Mouse (Mus musculus): ENCODE measurements around the gene Lta. TPM values are rescaled to one million over a fixed set of nuclear protein-coding genes. Genes with fewer than 3 reads are reported as not detected.

Gene Lta
- polyA plus RNA-seq, 1 experiment from 2014 or later: not detected

DNA sequence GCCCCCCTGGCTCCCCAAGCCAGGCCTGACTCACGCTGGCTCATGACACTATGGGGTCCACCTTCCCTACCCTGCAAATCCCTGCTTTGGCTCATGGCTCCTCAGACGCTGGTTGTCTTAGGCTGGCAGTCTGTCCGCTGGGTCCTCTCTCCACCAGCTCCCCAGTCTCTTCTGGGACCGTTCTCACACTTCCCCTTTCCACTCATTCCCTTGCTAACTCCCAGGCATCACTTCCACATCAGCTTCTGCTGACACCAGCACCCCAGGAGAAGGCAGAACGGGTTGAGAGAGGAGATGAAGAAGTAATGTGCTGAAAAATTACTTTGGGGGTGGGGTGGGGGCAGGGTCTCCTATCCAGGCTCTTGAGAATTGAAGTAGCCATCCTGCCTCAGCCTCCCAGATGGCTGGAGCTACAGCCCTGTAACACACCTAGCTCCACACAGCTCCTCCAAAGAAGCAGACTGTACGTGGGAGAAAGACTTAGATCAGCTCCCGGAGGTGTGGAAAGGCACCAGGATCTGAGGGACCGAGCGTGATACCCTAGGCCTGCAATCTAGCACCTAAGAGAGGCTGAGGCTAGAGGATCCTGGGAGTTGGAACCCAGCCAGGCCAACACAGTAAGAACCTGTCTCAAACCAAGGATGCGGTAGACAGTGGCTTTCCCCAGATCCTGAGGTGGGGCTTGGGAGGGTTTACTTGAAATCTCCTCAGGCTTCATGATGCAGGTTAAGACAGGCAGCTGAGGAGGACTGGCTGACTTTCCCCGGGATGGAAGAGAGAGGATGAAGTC lies 32.5 kb downstream of the Lta start:
- Histone ChIP-seq H3K36me3 (ENCODE audit: control insufficient read depth, insufficient read depth, low read length) (no peaks in the 10 kb centered on the region), H3K4me1 (replicated peaks; ENCODE audit: control insufficient read depth, insufficient read depth, low read length) (no peaks in the 10 kb centered on the region), H3K9me3 (ENCODE audit: control insufficient read depth, low read length) (no peaks in the 10 kb centered on the region), H3K27me3 (replicated peaks; ENCODE audit: control insufficient read depth, insufficient read depth, low read length) (no peaks in the 10 kb centered on the region; the same call in 1 of the 2 replicates), H3K27ac (ENCODE audit: low read depth, low read length) (0 out of 2 replicates have a peak overlapping the region, but pooled peaks have one; percentile 19), H3K4me2 (no peak overlapping the region), H3K4me3 (ENCODE audit: low read depth, low read length) (no peak overlapping the region), H3K9ac (ENCODE audit: low read depth, low read length) (no peak overlapping the region)
- ATAC-seq (replicated peaks; ENCODE audit: low FRiP score) (no peak), DNase-seq (ENCODE audit: low spot score) (no peak)
- WGBS: 65% methylated on average over 11 of the region's 11 CpGs

DNA sequence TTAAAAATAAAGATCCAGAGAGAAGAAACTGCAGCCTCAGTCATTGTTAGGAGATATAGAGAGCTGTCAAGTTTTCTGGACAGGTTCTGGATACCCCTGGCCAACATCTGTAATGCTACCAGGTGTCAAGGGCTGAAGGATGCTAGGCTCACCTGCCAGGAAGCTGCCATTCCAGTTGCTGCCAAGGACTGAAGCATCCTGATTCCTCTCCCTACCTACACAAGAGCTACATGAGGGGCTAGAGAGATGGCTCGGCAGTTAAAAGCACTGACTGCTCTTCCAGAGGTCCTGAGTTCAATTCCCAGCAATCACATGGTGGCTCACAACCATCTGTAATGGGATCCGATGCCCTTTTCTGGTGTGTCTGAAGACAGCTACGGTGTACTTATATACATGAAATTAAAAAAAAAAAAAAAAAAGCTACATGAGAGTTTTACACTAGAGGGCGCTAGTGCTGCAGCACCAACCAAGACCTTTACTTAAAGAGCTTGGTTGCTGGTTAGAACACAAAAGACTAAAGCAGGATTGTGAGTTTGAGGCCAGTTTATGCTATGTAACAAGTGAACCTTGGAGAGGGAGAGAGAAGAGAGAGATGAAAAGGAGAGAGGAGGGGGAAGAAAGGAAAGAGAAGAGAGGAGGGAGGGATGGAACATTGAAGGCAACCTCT lies 36.5 kb downstream of the Lta start:
- H3K4me2 ChIP-seq: no peak overlapping the region
- no peak overlapping the region for H3K27ac ChIP-seq (ENCODE audit: low read depth, low read length)
- H3K9me3 ChIP-seq (ENCODE audit: control insufficient read depth, low read length): no peaks in the 10 kb centered on the region
- 17% methylated on average over 4 of the region's 4 CpGs for WGBS
- no peak overlapping the region for H3K4me3 ChIP-seq (ENCODE audit: low read depth, low read length)
- H3K4me1 ChIP-seq (replicated peaks; ENCODE audit: control insufficient read depth, insufficient read depth, low read length): 0 out of 2 replicates have a peak, but pooled peaks cover 3% of the 10 kb centered on the region
- ATAC-seq (replicated peaks; ENCODE audit: low FRiP score) (no peak), DNase-seq (ENCODE audit: low spot score) (no peak)
- no peaks in the 10 kb centered on the region for H3K36me3 ChIP-seq (ENCODE audit: control insufficient read depth, insufficient read depth, low read length)
- H3K9ac ChIP-seq (ENCODE audit: low read depth, low read length): no peak overlapping the region
- no peaks in the 10 kb centered on the region; the same call in 1 of the 2 replicates for H3K27me3 ChIP-seq (replicated peaks; ENCODE audit: control insufficient read depth, insufficient read depth, low read length)

DNA sequence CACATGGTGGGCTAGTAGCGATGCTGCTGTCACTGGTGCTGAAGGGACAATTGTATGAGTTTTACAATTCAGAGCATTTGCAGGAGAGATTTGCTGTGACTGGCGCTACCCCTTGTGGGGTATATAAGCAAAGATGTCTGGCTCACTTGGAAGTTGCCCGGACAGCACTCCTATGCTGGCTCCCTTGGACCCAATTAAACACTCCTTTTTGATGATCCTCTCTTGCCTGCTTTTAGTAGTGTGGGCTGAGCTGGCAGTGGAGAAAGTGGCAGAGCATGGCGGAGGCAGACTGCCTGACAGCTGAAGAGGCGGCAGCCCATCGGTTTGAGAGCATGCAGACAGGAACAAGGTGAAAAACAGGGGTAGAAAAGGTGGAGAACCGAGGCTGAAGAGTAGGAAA lies 37.4 kb downstream of the Lta start:
- Histone ChIP-seq H3K36me3 (ENCODE audit: control insufficient read depth, insufficient read depth, low read length) (peaks cover 1% of the 10 kb centered on the region; the same call in 1 of the 2 replicates), H3K9ac (ENCODE audit: low read depth, low read length) (no peak overlapping the region), H3K27me3 (replicated peaks; ENCODE audit: control insufficient read depth, insufficient read depth, low read length) (no peaks in the 10 kb centered on the region), H3K4me3 (ENCODE audit: low read depth, low read length) (no peak overlapping the region), H3K27ac (ENCODE audit: low read depth, low read length) (no peak overlapping the region), H3K4me1 (replicated peaks; ENCODE audit: control insufficient read depth, insufficient read depth, low read length) (peaks cover 6% of the 10 kb centered on the region), H3K9me3 (ENCODE audit: control insufficient read depth, low read length) (no peaks in the 10 kb centered on the region), H3K4me2 (no peak overlapping the region)
- WGBS: 80% methylated on average over 7 of the region's 7 CpGs
- no peak for DNase-seq (ENCODE audit: low spot score)
- no peak for ATAC-seq (replicated peaks; ENCODE audit: low FRiP score)

DNA sequence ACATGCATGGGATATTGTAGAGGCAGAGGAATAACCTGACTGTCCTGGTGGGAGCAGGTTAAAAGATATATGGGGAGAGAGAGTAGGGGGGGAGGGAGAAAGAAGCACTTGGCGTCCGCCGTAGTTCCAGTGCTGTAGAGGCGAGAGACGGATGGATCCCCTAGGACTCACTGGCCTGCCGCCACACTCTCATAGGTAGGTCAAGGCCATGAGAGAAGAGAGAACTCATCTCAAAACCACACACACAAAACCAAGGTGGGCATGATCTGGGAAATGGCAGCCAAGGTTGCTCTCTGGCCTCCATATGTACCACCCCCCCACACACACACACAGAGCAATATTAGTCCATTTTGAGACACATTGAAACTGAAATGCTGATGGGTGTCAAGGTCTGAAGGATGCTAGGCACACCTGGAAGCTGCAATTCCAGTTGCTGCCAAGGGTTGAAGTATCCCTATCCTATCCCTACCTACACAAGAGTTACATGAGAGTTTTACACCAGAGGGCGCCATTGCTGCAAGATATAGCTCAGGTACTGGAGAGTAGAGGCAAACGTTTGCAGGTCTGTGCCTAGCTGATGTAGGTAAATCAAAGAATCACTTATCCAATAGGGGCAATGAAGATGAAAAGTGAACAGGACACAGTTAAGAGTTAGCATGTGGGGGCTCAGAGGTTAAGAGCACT lies 38.7 kb downstream of the Lta start:
- Histone ChIP-seq H3K27ac (ENCODE audit: low read depth, low read length) (no peak overlapping the region), H3K27me3 (replicated peaks; ENCODE audit: control insufficient read depth, insufficient read depth, low read length) (no peaks in the 10 kb centered on the region), H3K4me2 (peak overlapping the region; percentile 97; the same call in 1 of the 2 replicates), H3K9me3 (ENCODE audit: control insufficient read depth, low read length) (no peaks in the 10 kb centered on the region), H3K9ac (ENCODE audit: low read depth, low read length) (no peak overlapping the region), H3K4me1 (replicated peaks; ENCODE audit: control insufficient read depth, insufficient read depth, low read length) (peaks cover 18% of the 10 kb centered on the region), H3K4me3 (ENCODE audit: low read depth, low read length) (no peak overlapping the region), H3K36me3 (ENCODE audit: control insufficient read depth, insufficient read depth, low read length) (peaks cover 13% of the 10 kb centered on the region; the same call in 1 of the 2 replicates)
- WGBS: 70% methylated on average over 8 of the region's 8 CpGs
- ATAC-seq (replicated peaks; ENCODE audit: low FRiP score) (no peak), DNase-seq (ENCODE audit: low spot score) (no peak)

DNA sequence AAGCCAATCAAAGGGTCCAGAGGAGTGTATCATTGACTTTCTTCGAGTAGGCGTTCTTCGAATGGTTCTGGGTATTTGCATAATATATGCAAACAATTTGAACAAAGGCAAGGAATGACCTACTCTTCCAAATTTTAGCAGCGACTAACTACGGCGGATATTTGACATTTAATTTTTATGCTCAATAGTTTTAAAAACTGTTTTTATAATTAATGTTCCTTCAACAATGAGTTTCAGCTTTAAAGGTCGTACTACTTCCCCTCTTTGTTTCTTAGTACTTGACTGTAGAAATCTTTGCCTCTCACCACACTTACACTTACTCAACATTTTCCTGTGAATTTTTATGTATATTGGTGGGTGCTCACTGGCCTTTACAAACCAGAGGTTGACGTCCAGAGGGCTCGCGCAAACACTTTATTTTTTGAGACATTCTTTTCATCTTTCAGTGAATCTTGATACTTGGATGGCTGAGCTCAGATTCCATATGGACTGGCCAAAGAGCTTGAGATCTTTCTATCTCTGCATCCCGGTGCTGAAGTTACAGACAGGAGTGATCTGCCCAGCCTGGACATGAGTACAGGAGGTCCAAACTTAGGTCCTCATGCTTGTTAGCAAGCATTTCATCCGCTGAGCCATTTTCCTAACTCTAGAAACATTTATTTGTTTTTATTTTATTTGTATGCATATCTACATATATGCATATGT lies 39.5 kb downstream of the Lta start:
- peak overlapping the region; percentile 99 for H3K4me3 ChIP-seq (ENCODE audit: low read depth, low read length)
- peak overlapping the region; percentile 97 for H3K4me2 ChIP-seq
- DNase-seq (ENCODE audit: low spot score) (no peak), ATAC-seq (replicated peaks; ENCODE audit: low FRiP score) (peak; percentile 81; the same call in 1 of the 2 replicates)
- peaks cover 21% of the 10 kb centered on the region for H3K36me3 ChIP-seq (ENCODE audit: control insufficient read depth, insufficient read depth, low read length)
- peak overlapping the region; percentile 81 for H3K27ac ChIP-seq (ENCODE audit: low read depth, low read length)
- H3K9ac ChIP-seq (ENCODE audit: low read depth, low read length): no peak overlapping the region
- 30% methylated on average over 12 of the region's 12 CpGs for WGBS
- no peaks in the 10 kb centered on the region for H3K9me3 ChIP-seq (ENCODE audit: control insufficient read depth, low read length)
- no peaks in the 10 kb centered on the region for H3K27me3 ChIP-seq (replicated peaks; ENCODE audit: control insufficient read depth, insufficient read depth, low read length)
- H3K4me1 ChIP-seq (replicated peaks; ENCODE audit: control insufficient read depth, insufficient read depth, low read length): peaks cover 18% of the 10 kb centered on the region

DNA sequence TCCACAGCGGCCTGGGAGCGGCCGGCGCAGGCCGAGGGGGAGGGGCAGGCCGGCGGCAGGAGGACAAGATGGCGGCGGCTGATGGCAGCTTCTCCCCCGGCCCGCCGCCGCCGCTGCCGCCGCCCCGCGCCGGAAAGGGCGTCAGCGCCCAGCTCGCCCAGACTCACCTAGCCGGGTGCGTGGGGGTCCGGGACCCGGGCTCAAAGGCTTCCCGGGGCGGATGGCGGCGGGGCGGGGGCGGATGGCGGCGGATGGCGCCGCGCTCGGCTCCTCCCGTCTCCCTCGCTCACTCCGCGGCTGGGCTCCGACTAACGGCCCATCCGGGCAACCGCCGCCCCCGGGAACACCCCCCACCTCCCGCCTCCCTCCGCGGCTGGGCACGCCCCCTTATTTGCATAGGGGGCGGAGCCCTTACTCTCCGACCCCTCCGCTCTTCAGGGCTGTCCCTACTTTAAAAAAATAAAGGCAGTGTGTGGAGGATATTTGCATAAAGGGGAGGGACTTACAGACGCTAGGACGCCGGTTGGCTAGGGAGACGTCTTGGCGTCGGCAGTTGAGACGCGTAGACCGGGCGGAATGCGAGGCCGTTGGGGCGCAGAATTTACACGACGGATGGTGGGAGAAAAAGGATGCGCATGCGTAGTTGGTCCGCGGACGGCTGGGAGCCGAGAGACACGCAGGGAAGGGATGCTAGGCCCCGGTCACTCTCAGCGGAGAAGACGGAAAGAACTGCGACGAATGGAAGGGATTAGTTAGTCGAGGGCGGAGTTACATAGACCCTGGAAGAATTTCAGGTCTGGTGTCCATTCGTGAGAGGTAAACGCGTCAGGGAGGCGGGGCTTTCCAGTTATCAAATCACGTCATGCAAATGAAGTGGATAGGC lies 40.3 kb downstream of the Lta start, which contains the start of gene Prrc2a:
Gene Prrc2a (minus strand): TSS at position 330 of the 883 bp plus-strand sequence.
- ATAC-seq (replicated peaks; ENCODE audit: low FRiP score) (peak; percentile 97), DNase-seq (ENCODE audit: low spot score) (peak; percentile 94)
- WGBS: under 1% methylated on average over 69 of the region's 89 CpGs
- Histone ChIP-seq H3K9ac (ENCODE audit: low read depth, low read length) (peak within 1 kb of the TSS; percentile 99), H3K36me3 (ENCODE audit: control insufficient read depth, insufficient read depth, low read length) (peaks cover 29% of the 10 kb centered on the region), H3K4me3 (ENCODE audit: low read depth, low read length) (peak within 1 kb of the TSS; percentile 99), H3K27ac (ENCODE audit: low read depth, low read length) (peak within 1 kb of the TSS; percentile 81), H3K9me3 (ENCODE audit: control insufficient read depth, low read length) (no peaks in the 10 kb centered on the region), H3K4me2 (peak within 1 kb of the TSS; percentile 97), H3K27me3 (replicated peaks; ENCODE audit: control insufficient read depth, insufficient read depth, low read length) (no peaks in the 10 kb centered on the region), H3K4me1 (replicated peaks; ENCODE audit: control insufficient read depth, insufficient read depth, low read length) (peaks cover 18% of the 10 kb centered on the region)

DNA sequence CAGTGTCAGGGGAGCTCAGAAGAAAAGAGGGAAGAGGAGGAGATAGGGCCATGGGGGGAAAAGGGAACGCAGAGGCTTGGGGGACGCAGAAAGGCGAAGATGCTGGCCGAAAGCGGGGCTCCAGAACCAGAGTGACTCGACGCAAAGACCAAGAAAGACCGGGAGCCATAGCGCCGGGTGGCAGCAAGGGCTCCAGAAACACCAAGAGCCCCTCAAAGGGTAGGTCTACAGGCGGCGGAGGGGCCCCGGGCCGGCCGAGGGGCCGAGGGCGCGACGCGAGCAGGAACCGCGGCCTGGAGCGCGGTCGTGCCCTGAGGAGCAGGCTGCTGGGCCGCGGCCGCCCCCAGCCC lies 41.0 kb downstream of the Lta start:
- H3K27me3 ChIP-seq (replicated peaks; ENCODE audit: control insufficient read depth, insufficient read depth, low read length): no peaks in the 10 kb centered on the region
- peak overlapping the region; percentile 99 for H3K4me3 ChIP-seq (ENCODE audit: low read depth, low read length)
- no peaks in the 10 kb centered on the region for H3K9me3 ChIP-seq (ENCODE audit: control insufficient read depth, low read length)
- H3K9ac ChIP-seq (ENCODE audit: low read depth, low read length): peak overlapping the region; percentile 99
- H3K4me1 ChIP-seq (replicated peaks; ENCODE audit: control insufficient read depth, insufficient read depth, low read length): peaks cover 18% of the 10 kb centered on the region
- H3K4me2 ChIP-seq: peak overlapping the region; percentile 97
- ATAC-seq (replicated peaks; ENCODE audit: low FRiP score) (no peak), DNase-seq (ENCODE audit: low spot score) (no peak)
- H3K27ac ChIP-seq (ENCODE audit: low read depth, low read length): peak overlapping the region; percentile 81
- 0% methylated on average over 24 of the region's 28 CpGs for WGBS
- H3K36me3 ChIP-seq (ENCODE audit: control insufficient read depth, insufficient read depth, low read length): peaks cover 35% of the 10 kb centered on the region
